Mouse (Mus musculus) lung, postnatal 0 days (tissue): ENCODE data around the gene Cyp4f40.
"Not testable (repeated sequence)": the region's sequence is repeated elsewhere in the genome, so short reads cannot be mapped to it uniquely, and the experiment has no call there.

Experiments used
- CTCF ChIP-seq: IDR thresholded peaks from 2 replicates; pipeline ENCODE4 v1.5.1; 2016; ENCODE audit warnings: antibody characterized with exemption, mild to moderate bottlenecking
- EP300 ChIP-seq: IDR thresholded peaks from 2 replicates; pipeline ENCODE4 v1.6.1; 2016; ENCODE audit warnings: antibody characterized with exemption, mild to moderate bottlenecking, control low read depth

- not testable (repeated sequence) for TF ChIP-seq CTCF, EP300
These were observed 29.0 kb upstream of the Cyp4f40 start for GRCm38 (mm10) chr17:32629726-32630125.
